Mouse (Mus musculus): ENCODE measurements around the gene Dnajc2. TPM values are rescaled to one million over a fixed set of nuclear protein-coding genes. Genes with fewer than 3 reads are reported as not detected.
"Not testable (repeated sequence)": the region's sequence is repeated elsewhere in the genome, so short reads cannot be mapped to it uniquely, and the experiment has no call there.

Dnajc2 gene
- polyA plus RNA-seq, 1 experiment from 2014 or later, result 48.4 TPM

DNA sequence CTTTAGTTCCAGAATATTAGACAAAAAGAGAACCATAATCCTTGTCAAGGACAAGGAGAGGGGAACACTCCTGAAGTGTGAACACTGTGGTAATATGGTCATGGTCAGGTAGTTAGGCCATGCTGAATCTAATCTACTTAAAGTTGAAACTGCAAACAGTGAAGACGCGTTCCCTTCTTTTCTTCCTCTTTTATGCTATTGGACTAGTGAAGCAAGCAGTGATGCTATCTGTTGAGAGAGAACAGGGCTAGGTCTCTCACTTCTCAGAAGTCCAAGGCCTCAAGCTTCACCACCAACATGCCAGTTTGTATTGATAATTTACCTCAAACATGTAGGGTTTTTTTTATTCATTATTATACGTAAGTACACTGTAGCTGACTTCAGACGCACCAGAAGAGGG, 70.6 kb downstream of the Dnajc2 start:
- Histone ChIP-seq H3K9ac (ENCODE audit: low read length) (no peak overlapping the region), H3K9me3 (ENCODE audit: control insufficient read depth, low read length) (no peaks in the 10 kb centered on the region), H3K4me2 (ENCODE audit: low read length) (no peak overlapping the region), H3K36me3 (ENCODE audit: control insufficient read depth, insufficient read depth, low read length) (no peaks in the 10 kb centered on the region), H3K4me1 (ENCODE audit: control insufficient read depth in 2 of 2, insufficient read depth in 2 of 2, low read length in 2 of 2) (peaks cover 0 to 2% of the 10 kb centered on the region in 2 experiments; a peak in 2 of 4 replicates), H3K27ac (replicated peaks in 1 of 2; ENCODE audit: control insufficient read depth in 1 of 2, insufficient read depth in 1 of 2, low read depth in 2 of 2, low read length in 2 of 2) (no peak overlapping the region), H3K27me3 (ENCODE audit: control insufficient read depth, insufficient read depth, low read length) (no peaks in the 10 kb centered on the region), H3K4me3 (ENCODE audit: control insufficient read depth in 1 of 2, insufficient read depth in 1 of 2, low read depth in 1 of 2, low read length in 2 of 2) (no peak overlapping the region)
- 93% methylated on average over 4 of the region's 4 CpGs for WGBS
- no peak for ATAC-seq (ENCODE audit: insufficient number of reproducible peaks, insufficient read depth, low FRiP score, low read depth)

DNA sequence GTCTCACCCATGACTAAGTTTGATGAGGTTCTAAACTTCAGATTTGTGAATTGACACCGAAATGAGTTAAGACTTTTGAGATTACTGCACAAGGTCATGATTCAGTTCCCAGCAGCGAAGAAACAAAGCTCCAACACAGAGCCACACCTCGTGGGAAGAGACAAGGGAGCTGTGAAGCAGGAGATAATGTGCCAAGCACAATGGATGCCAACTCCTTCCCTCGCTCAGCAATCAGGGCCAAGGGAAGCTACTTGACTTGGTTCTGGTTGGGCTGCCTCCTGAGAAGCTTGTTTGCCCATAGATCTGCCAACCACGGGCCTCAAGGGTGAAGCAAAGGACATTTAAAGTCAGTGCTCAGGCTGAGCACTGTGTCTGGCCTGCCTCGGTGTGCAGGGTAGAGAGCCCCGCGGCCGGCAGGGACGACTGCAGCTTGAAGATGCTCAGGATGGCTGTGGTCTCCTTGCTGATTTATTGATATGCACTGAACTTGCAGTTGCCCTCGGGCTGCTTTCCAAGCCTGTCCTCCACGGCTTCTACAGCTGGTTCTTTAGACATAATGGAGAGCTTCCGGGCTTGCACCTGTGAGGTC, 72.8 kb downstream of the Dnajc2 start:
- Histone ChIP-seq H3K4me1 (ENCODE audit: control insufficient read depth in 2 of 2, insufficient read depth in 2 of 2, low read length in 2 of 2) (0 out of 4 replicates have a peak, but pooled peaks cover 0 to 2% of the 10 kb centered on the region in 2 experiments), H3K27me3 (ENCODE audit: control insufficient read depth, insufficient read depth, low read length) (no peaks in the 10 kb centered on the region), H3K27ac (replicated peaks in 1 of 2; ENCODE audit: control insufficient read depth in 1 of 2, insufficient read depth in 1 of 2, low read depth in 2 of 2, low read length in 2 of 2) (no peak overlapping the region), H3K36me3 (ENCODE audit: control insufficient read depth, insufficient read depth, low read length) (no peaks in the 10 kb centered on the region), H3K9ac (ENCODE audit: low read length) (no peak overlapping the region), H3K4me2 (ENCODE audit: low read length) (no peak overlapping the region), H3K9me3 (ENCODE audit: control insufficient read depth, low read length) (no peaks in the 10 kb centered on the region), H3K4me3 (ENCODE audit: control insufficient read depth in 1 of 2, insufficient read depth in 1 of 2, low read depth in 1 of 2, low read length in 2 of 2) (no peak overlapping the region)
- no peak for ATAC-seq (ENCODE audit: insufficient number of reproducible peaks, insufficient read depth, low FRiP score, low read depth)
- 70% methylated on average over 13 of the region's 13 CpGs for WGBS

DNA sequence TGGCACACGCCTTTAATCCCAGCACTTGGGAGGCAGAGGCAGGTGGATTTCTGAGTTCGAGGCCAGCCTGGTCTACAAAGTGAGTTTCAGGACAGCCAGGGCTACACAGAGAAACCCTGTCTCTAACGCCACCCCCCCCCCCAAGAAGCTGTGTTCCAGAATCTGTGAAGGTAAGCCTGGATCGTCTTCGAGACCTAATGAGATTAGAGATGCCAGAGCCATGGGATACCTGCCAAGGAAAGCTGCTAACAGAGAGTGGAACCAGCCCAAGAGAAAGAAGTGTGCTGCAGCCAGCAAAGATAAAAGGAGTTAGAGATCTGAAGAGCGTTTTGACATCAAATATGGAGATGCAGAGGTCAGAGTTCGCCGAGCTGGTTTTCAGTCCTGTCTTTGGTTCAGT, 77.0 kb downstream of the Dnajc2 start:
- not testable (repeated sequence) for ATAC-seq (ENCODE audit: insufficient number of reproducible peaks, insufficient read depth, low FRiP score, low read depth); H3K36me3 ChIP-seq (ENCODE audit: control insufficient read depth, insufficient read depth, low read length); H3K9ac ChIP-seq (ENCODE audit: low read length); H3K4me3 ChIP-seq (ENCODE audit: control insufficient read depth in 1 of 2, insufficient read depth in 1 of 2, low read depth in 1 of 2, low read length in 2 of 2); H3K4me1 ChIP-seq (ENCODE audit: control insufficient read depth in 2 of 2, insufficient read depth in 2 of 2, low read length in 2 of 2); H3K9me3 ChIP-seq (ENCODE audit: control insufficient read depth, low read length); H3K4me2 ChIP-seq (ENCODE audit: low read length); H3K27me3 ChIP-seq (ENCODE audit: control insufficient read depth, insufficient read depth, low read length); H3K27ac ChIP-seq (replicated peaks in 1 of 2; ENCODE audit: control insufficient read depth in 1 of 2, insufficient read depth in 1 of 2, low read depth in 2 of 2, low read length in 2 of 2)
- WGBS, result 75% methylated on average over 8 of the region's 8 CpGs

Other genes starting within 250 kb of the Dnajc2 start
- gene Lrrc17, start 241.7 kb downstream of the Dnajc2 start, polyA plus RNA-seq (2014; fragmentation: Nextera tagmentation; extraction: Ambion mirVana), result 16.7 and 17.9 TPM in 2 replicates
- 0.19 and 0.23 TPM in 2 replicates for gene Fbxl13, start 139.6 kb downstream of the Dnajc2 start, polyA plus RNA-seq (2014; fragmentation: Nextera tagmentation; extraction: Ambion mirVana)
- 23.6 and 28.2 TPM in 2 replicates for gene Armc10, start 139.4 kb downstream of the Dnajc2 start, polyA plus RNA-seq (2014; fragmentation: Nextera tagmentation; extraction: Ambion mirVana)
- 8.7 and 9.4 TPM in 2 replicates for gene Napepld, start 83.9 kb downstream of the Dnajc2 start, polyA plus RNA-seq (2014; fragmentation: Nextera tagmentation; extraction: Ambion mirVana)
- gene Pmpcb, start 48.1 kb downstream of the Dnajc2 start, polyA plus RNA-seq (2014; fragmentation: Nextera tagmentation; extraction: Ambion mirVana), result 165 and 168 TPM in 2 replicates
- gene Psmc2, start within 50 bp of the Dnajc2 start, polyA plus RNA-seq (2014; fragmentation: Nextera tagmentation; extraction: Ambion mirVana), result 136 and 140 TPM in 2 replicates
- gene Slc26a5, start 80.4 kb upstream of the Dnajc2 start, polyA plus RNA-seq (2014; fragmentation: Nextera tagmentation; extraction: Ambion mirVana), result not detected in 2 replicates

Measured in heart, embryonic 14.5 days (tissue).